Mouse (Mus musculus): ENCODE data around the gene Tmem232.

GRCm38 (mm10) chr17:65476747-65477146, 63.8 kb downstream of the Tmem232 start:
- TF ChIP-seq EP300 (IDR thresholded peaks at IDR 0.05; ENCODE audit: insufficient read depth, low read depth, low read length) (no peak), CTCF (IDR thresholded peaks at IDR 0.05; ENCODE audit: low read depth, low read length) (no peak), POLR2A (IDR thresholded peaks at IDR 0.05; ENCODE audit: insufficient read depth, low read length) (no peak)
